Mouse (Mus musculus): ENCODE data around the gene Mrvi1. TPM values are rescaled to one million over a fixed set of nuclear protein-coding genes. Genes with fewer than 3 reads are reported as not detected.

The Mrvi1 gene
- polyA plus RNA-seq, 1 experiment from 2014 or later: 18.0 TPM

DNA sequence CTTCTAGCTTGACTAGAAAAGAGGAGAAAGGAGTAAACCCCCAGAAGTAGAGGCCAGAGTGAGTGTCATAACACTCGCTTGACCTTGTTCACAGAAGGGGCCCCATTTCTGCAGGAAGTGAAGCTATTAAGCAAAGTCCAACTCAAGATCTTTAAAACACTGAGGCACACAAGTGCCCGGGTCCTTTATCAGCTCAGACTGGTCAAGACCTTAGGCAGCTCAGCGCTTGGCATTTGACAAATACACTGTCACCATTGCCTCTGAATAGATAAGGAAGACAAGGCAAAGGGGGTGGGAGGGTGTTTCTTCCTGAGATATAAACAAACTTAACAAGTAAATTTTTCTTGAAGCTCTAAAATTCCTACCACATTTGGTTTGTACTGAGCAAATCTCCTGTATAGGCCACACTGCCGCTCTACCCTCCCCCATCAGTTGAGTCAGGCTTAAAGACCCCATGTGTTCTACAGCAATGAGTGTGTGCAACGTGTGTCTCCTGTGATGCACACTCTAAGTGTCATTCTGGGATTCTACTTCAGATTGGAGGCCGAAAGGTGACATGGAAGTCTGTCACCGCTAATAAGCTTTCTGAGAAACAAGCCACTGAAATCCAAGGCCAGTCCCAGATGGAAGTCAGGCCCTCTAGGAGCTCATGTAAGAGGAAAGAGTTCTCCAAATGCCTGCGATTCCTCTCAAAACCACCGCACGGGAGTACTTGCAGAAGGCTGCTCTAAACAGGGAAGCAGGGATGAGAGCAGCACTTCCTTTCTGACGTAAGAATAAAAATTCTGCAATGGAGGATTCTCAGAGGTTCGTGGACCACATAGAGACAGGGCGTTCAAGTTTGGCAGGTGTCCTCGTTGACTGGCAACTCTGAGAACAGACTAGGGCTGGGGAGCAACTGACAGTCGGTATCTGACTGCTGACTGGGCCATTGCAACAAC is 16.9 kb upstream of the Mrvi1 start:
- 58% methylated on average over 15 of the region's 15 CpGs for WGBS
- ATAC-seq (ENCODE audit: insufficient read depth, low FRiP score, low read depth): peak; percentile 29; the same call in 1 of the 2 replicates
- H3K9me3 ChIP-seq: no peaks in the 10 kb centered on the region

DNA sequence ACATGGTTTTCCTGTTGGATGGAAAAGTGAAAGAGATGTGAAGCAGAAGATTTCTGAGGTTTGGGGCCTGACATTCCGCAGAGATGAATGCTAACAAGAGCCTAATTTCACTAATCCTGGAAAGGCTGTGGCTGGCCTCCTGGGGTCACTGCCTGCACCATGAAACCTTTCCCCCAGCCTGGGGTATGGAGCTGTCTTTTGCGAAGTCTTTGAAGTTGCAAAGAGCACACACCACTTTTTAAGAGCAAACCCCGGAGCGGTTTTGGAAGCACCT is 8.9 kb upstream of the Mrvi1 start:
- H3K4me3 ChIP-seq (replicated peaks): no peak overlapping the region
- no peaks in the 10 kb centered on the region for H3K9me3 ChIP-seq
- H3K27ac ChIP-seq: no peak overlapping the region
- 55% methylated on average over 4 of the region's 4 CpGs for WGBS
- no peak for ATAC-seq (ENCODE audit: insufficient read depth, low FRiP score, low read depth)
- 0 out of 2 replicates have a peak, but pooled peaks cover 8% of the 10 kb centered on the region for H3K4me1 ChIP-seq
- H3K4me2 ChIP-seq: no peak overlapping the region
- no peaks in the 10 kb centered on the region for H3K27me3 ChIP-seq (replicated peaks)
- H3K9ac ChIP-seq: no peak overlapping the region
- no peaks in the 10 kb centered on the region for H3K36me3 ChIP-seq

More for the DNA sequence above, 16.9 kb upstream of the Mrvi1 start:
- Histone ChIP-seq H3K27me3 (replicated peaks) (no peaks in the 10 kb centered on the region), H3K36me3 (no peaks in the 10 kb centered on the region), H3K27ac (no peak overlapping the region), H3K4me3 (replicated peaks) (no peak overlapping the region), H3K9ac (no peak overlapping the region), H3K4me2 (no peak overlapping the region), H3K4me1 (0 out of 2 replicates have a peak, but pooled peaks cover 3% of the 10 kb centered on the region)

DNA sequence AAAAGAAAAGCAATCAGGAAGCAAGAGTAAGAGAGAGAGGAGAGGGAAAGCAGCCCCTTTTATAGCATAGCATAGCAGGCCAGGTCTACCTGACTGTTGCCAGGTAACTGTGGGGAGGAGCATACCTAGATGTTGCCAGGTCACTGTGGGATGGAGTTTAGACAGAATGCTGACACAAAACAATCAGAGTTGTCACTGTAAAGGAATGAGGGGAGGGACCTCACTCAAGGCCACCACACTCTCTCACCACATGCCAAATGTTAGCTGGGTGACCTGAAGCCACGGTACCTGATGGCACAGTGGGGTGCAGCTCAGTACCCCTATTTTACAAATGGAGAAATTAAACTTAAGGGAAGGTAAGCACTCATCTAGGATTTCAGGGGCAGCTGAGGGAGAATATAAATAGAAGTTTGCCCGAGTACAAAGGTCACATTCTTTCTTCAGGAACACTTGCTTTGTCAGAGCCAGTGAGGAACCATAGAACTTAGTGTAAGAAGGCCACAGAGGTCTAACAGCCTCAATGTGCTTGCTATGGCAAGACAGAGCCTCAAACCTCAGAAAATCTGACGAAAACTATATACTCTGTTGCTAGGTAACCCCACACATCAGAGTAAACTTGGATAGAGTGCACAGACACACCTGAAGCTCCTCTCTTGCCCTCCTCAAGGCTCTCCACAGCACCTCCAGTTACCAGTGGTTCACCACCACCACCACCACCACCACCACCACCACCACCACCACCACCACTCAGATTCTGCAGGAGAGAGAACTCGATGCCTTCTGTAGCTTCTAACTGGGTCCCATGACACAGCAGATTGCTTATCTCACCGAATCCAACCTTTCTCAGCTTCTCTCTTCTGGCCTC is 8.3 kb upstream of the Mrvi1 start:
- Histone ChIP-seq H3K27ac (no peak overlapping the region), H3K36me3 (no peaks in the 10 kb centered on the region)
- no peak; the same call in 1 of the 2 replicates for ATAC-seq (ENCODE audit: insufficient read depth, low FRiP score, low read depth)

DNA sequence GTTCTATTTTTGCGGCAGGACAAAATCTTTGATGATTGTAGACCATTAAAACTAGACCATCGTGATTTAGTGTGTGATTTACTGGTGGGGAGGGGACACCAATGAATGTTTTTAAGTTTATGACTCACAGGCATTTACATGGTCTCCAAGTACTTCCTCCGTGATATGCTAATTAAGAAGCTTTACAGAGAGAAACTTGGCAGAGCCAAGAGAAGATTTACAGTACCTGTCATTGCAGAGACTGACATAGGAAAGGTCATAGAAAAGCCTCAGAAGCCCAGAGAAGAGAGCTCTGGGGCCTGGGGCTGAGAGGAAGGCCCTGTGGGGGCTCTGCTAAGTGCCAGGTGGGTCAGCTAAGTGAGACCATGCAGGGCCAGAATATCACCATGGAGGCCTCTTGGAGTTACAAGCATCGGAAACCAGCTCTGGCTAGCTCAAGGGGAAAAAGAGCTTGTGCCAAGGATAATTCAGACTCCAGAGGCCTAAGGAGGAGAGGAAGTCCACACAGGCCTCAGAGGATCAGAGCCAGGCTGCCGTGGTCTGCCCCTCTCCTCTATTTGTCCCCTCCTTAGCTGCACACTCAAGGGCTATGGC is 7.1 kb upstream of the Mrvi1 start:
- H3K27ac ChIP-seq: peak overlapping the region; percentile 28; the same call in 1 of the 2 replicates
- WGBS: 57% methylated on average over 5 of the region's 5 CpGs
- no peak for ATAC-seq (ENCODE audit: insufficient read depth, low FRiP score, low read depth)

More for the DNA sequence above, 8.3 kb upstream of the Mrvi1 start:
- no peak overlapping the region for H3K4me2 ChIP-seq
- no peak overlapping the region for H3K4me3 ChIP-seq (replicated peaks)
- 37% methylated on average over 5 of the region's 5 CpGs for WGBS
- H3K9ac ChIP-seq: no peak overlapping the region
- H3K27me3 ChIP-seq (replicated peaks): no peaks in the 10 kb centered on the region
- H3K4me1 ChIP-seq: 0 out of 2 replicates have a peak, but pooled peaks cover 14% of the 10 kb centered on the region
- no peaks in the 10 kb centered on the region for H3K9me3 ChIP-seq

DNA sequence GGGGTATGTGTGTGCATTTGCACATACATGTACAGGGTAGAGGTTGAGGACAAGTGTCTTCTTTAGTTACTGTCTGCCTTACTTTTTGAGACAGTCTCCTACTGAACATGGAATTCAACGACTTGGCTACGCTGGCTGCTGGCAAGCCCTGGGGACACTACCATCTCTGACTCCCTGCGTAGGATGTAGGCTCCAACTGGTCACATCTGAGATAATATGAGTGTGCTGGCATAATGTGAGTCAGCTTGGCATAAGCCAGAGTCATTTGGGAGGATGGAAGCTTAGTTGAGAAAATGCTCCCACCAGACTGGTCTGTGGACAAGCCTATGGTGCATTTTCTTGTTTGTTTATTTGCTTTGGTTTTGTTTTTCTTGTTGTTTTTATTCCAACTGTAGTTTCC is 5.8 kb upstream of the Mrvi1 start:
- ATAC-seq (ENCODE audit: insufficient read depth, low FRiP score, low read depth): no peak
- 90% methylated on average over 3 of the region's 3 CpGs for WGBS
- Histone ChIP-seq H3K4me2 (no peak overlapping the region), H3K4me3 (replicated peaks) (no peak overlapping the region), H3K9me3 (no peaks in the 10 kb centered on the region), H3K36me3 (no peaks in the 10 kb centered on the region), H3K9ac (no peak overlapping the region), H3K27me3 (replicated peaks) (no peaks in the 10 kb centered on the region), H3K4me1 (0 out of 2 replicates have a peak, but pooled peaks cover 19% of the 10 kb centered on the region), H3K27ac (no peak overlapping the region)

More for the DNA sequence above, 7.1 kb upstream of the Mrvi1 start:
- no peak overlapping the region for H3K4me2 ChIP-seq
- H3K36me3 ChIP-seq: no peaks in the 10 kb centered on the region
- H3K4me1 ChIP-seq: 0 out of 2 replicates have a peak, but pooled peaks cover 15% of the 10 kb centered on the region
- H3K27me3 ChIP-seq (replicated peaks): no peaks in the 10 kb centered on the region
- no peak overlapping the region for H3K9ac ChIP-seq
- no peaks in the 10 kb centered on the region for H3K9me3 ChIP-seq
- no peak overlapping the region for H3K4me3 ChIP-seq (replicated peaks)

DNA sequence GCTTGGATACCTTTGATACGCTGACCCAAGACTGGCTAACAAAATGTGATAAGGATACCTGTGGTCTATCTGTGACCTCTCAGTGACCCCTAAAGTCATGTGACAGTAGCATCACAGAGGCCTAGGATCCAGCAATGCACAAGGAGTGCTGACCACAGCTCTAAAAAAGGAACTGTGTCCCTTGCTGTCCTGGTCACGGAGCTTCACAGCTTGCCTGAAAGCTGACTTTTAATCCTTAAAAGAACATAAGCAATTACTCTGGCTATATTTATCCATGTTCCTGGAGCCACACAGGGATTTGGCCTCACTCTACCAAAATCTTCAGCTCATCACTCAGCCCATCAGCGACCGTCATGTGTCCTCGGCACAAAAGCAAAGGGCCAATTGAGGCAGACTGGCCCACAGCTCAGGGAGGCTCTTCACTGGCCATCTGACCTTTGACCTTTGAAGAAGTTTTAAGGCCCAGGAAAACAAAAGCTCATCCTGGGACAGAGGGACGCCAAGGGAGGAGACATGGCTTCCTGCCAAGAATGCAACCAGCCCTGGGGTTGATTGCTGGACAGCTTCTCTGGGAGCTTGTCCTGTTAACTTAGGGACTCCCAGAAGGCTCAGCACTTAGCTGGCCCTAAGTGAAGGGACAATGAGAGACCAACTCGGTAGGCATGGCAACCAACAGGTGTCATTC is 3.5 kb upstream of the Mrvi1 start:
- H3K27ac ChIP-seq: no peak overlapping the region
- no peak for ATAC-seq (ENCODE audit: insufficient read depth, low FRiP score, low read depth)
- no peak overlapping the region for H3K9ac ChIP-seq
- H3K27me3 ChIP-seq (replicated peaks): no peaks in the 10 kb centered on the region
- WGBS: 78% methylated on average over 7 of the region's 7 CpGs
- H3K4me1 ChIP-seq: peaks cover 30% of the 10 kb centered on the region
- H3K4me3 ChIP-seq (replicated peaks): no peak overlapping the region
- H3K4me2 ChIP-seq: no peak overlapping the region
- H3K9me3 ChIP-seq: no peaks in the 10 kb centered on the region
- H3K36me3 ChIP-seq: no peaks in the 10 kb centered on the region

DNA sequence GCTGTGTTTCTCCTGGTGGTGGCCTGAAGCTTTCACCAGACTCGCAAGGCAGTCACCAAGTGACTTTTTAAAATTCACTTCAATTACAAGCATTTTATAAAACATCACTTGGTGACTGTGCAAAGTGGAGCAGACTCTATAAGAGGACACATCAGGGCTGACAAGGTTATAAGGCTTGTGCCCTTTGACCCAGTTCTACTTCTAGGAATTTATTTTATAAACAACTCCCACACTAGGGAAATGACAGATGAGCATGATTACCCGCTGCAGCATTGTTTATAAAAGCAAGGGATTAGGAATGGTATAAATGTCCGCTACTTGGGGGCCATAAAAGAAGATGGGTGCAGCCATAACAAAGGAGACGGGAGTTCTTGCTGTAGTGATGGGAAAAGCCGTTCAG is 1.4 kb upstream of the Mrvi1 start:
- Histone ChIP-seq H3K36me3 (no peaks in the 10 kb centered on the region), H3K27ac (peak overlapping the region; percentile 93), H3K9me3 (no peaks in the 10 kb centered on the region), H3K4me1 (peaks cover 22% of the 10 kb centered on the region), H3K4me3 (replicated peaks) (no peak overlapping the region), H3K27me3 (replicated peaks) (no peaks in the 10 kb centered on the region), H3K9ac (no peak overlapping the region), H3K4me2 (no peak overlapping the region)
- WGBS: 45% methylated on average over 5 of the region's 5 CpGs
- no peak for ATAC-seq (ENCODE audit: insufficient read depth, low FRiP score, low read depth)

DNA sequence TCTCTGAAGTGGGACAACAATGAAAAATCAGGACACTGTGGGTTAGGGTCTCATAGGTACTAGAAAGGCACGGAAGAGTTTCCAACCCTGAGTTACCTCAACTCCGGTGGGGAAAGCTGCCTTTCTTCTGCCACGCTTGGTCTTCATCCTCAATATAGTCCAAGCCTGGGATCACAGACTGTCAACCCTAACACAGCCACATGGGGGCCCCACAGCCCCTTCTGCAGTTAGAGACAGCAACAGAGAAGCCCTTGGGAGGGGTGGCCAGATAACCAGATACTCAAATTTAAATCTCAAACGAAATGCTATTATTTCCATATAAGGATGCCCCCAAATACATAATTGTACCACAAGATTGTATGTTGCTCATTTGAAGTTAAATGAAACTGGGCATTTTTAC is 503 bp upstream of the Mrvi1 start:
- H3K9ac ChIP-seq: no peak overlapping the region
- H3K4me3 ChIP-seq (replicated peaks): peak overlapping the region; percentile 40; the same call in 1 of the 2 replicates
- no peaks in the 10 kb centered on the region for H3K27me3 ChIP-seq (replicated peaks)
- H3K4me1 ChIP-seq: peaks cover 22% of the 10 kb centered on the region
- peak overlapping the region; percentile 93 for H3K27ac ChIP-seq
- WGBS: 50% methylated on average over 4 of the region's 4 CpGs
- H3K9me3 ChIP-seq: no peaks in the 10 kb centered on the region
- H3K36me3 ChIP-seq: no peaks in the 10 kb centered on the region
- peak overlapping the region; percentile 46; the same call in 1 of the 2 replicates for H3K4me2 ChIP-seq
- peak; percentile 19; the same call in 1 of the 2 replicates for ATAC-seq (ENCODE audit: insufficient read depth, low FRiP score, low read depth)

DNA sequence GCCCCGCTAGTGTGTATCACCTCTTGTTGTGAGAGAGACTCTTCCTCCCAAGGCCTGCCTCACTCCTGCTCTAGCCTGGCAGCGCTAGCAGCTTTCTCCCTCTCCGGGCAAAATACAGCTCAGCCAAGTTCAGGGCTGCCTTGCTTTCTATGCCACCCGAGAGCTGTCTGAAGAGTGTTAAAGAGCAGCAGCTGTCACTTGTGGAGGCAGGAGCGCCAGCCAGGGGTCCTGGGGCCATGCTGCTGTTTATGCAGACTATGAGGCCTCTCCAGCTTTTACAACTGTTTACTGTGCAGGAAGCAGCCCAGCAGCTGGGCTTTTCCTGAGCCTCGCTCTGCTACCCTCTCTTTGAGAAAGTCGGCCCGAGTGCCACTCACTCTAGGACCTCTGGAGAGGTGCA is 1.2 kb downstream of the Mrvi1 start:
- Histone ChIP-seq H3K9ac (no peak overlapping the region), H3K27me3 (replicated peaks) (no peaks in the 10 kb centered on the region), H3K9me3 (no peaks in the 10 kb centered on the region), H3K4me1 (peaks cover 21% of the 10 kb centered on the region), H3K4me2 (peak overlapping the region; percentile 46), H3K36me3 (no peaks in the 10 kb centered on the region), H3K27ac (peak overlapping the region; percentile 93), H3K4me3 (replicated peaks) (peak overlapping the region; percentile 40)
- ATAC-seq (ENCODE audit: insufficient read depth, low FRiP score, low read depth): no peak
- WGBS: 37% methylated on average over 8 of the region's 8 CpGs

DNA sequence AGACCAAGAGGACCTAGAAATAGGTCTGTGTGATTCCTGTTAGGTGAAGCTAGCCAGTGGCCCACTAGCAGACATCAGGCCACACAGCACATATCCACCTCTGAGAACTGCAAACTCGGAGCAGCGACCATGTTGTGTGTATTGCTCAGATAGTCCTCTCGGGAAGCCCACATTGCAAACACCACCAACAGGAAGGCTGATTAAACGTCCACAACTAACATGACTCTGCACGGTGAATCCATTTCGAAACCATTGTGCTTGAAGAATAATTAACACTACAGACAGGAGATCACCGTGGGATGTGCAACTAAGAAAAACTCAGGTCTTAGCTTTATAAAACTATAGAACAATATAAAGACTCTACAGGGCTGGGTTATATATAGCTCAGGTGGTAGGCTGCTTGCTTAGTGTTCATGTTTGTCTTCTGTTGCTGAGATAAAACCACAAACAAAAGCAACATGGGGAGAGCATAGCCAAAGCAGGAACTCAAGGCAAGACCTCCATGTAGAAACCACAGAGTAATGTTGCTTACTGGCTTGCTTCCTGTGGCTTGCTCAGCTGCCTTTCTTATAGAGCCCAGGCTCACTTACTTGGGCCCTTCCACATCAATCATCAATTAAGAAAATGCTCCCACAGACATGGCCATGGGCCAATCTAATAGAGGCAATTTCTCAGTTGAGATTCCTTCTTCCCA is 4.4 kb downstream of the Mrvi1 start:
- Histone ChIP-seq H3K36me3 (no peaks in the 10 kb centered on the region), H3K4me3 (replicated peaks) (no peak overlapping the region), H3K4me1 (peaks cover 11% of the 10 kb centered on the region), H3K9ac (no peak overlapping the region), H3K9me3 (no peaks in the 10 kb centered on the region), H3K27me3 (replicated peaks) (no peaks in the 10 kb centered on the region), H3K4me2 (no peak overlapping the region), H3K27ac (no peak overlapping the region)
- no peak for ATAC-seq (ENCODE audit: insufficient read depth, low FRiP score, low read depth)
- 80% methylated on average over 7 of the region's 7 CpGs for whole genome bisulfite sequencing

DNA sequence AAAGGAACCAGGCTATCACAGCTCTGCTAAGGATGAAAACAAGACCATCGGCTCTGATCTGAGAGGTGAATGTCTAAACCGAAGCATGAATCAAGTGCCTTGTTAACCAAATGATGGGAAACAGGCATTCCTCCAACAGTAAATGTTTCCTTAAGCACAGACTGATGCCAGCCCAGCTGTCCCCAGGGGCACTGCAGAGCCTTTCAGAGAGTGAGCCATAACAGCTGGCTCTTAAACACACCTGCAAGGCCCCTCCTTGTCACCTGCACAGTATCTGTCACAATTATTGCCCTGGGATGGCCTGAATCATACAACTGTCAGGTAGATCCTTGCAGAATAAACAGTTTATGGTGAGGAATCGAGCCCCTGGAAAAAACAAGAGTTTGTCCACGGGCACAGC is 8.8 kb downstream of the Mrvi1 start:
- H3K4me3 ChIP-seq (replicated peaks): no peak overlapping the region
- no peak for ATAC-seq (ENCODE audit: insufficient read depth, low FRiP score, low read depth)
- no peak overlapping the region for H3K4me2 ChIP-seq
- no peaks in the 10 kb centered on the region for H3K9me3 ChIP-seq
- H3K4me1 ChIP-seq: 0 out of 2 replicates have a peak, but pooled peaks cover 3% of the 10 kb centered on the region
- no peak overlapping the region for H3K9ac ChIP-seq
- H3K27ac ChIP-seq: no peak overlapping the region
- WGBS: 57% methylated on average over 4 of the region's 4 CpGs
- no peaks in the 10 kb centered on the region for H3K27me3 ChIP-seq (replicated peaks)
- no peaks in the 10 kb centered on the region for H3K36me3 ChIP-seq
